Mouse (Mus musculus): ENCODE measurements around the gene Gucy2g.

DNA sequence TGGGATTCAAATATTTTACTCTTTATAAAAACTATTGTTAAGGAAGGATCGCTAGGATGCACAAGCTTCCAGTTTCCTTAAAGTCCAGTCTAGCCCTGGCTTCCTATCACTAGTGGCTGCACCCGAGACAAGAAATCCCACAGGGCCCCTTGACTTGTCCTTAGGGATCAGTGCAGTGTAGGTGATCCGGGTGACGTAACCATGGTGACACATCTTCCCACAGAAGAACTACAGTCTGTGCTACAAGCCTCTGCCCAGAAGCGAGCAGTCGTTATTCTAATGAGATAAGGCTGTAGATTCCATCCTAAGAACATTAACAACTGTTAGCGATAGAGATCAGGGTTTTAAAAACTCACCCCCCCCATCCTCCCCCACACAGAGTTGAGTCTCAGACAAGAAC, 56.0 kb downstream of the Gucy2g start:
- TF ChIP-seq ZNF384 (IDR thresholded peaks at IDR 0.05; ENCODE audit: low read depth, low read length) (no peak), MAFK (IDR thresholded peaks at IDR 0.05; ENCODE audit: insufficient read depth, low read depth, low read length) (no peak), CHD2 (IDR thresholded peaks at IDR 0.05; ENCODE audit: low read depth, low read length) (no peak), ZC3H11A (IDR thresholded peaks at IDR 0.05; ENCODE audit: borderline replicate concordance, low read depth, low read length) (no peak), HCFC1 (IDR thresholded peaks at IDR 0.05; ENCODE audit: borderline replicate concordance, insufficient read depth, low read length) (no peak)
